Mouse (Mus musculus) MEL (cell line): ENCODE measurements around the gene Fgfr2. TPM values are rescaled to one million over a fixed set of nuclear protein-coding genes. Genes with fewer than 3 reads are reported as not detected.

ENCODE experiments used
- DNase-seq: peaks from one replicate; pipeline ENCODE4 v3.0.0; 2011; ENCODE audit warnings: low read depth, low spot score
- H3K27ac ChIP-seq: 2 replicates; pipeline ENCODE4 v1.5.1; 2012; ENCODE audit warnings: low read depth, mild to moderate bottlenecking, control low read depth, low read length, moderate library complexity; ENCODE audit not compliant: control insufficient read depth
- H3K27me3 ChIP-seq, 2 experiments: fragments of 150-350 bp in 1 of 2; sonication (generic) in 1 of 2; 2 replicates each; pipeline ENCODE4 v1.6.1; 2012; ENCODE audit warnings: low read length in 2 of 2, mild to moderate bottlenecking in 2 of 2, improper control_type of control experiment in 1 of 2, moderate library complexity in 1 of 2; ENCODE audit not compliant: insufficient read depth in 2 of 2, control insufficient read depth in 1 of 2
- H3K36me3 ChIP-seq, 2 experiments: 2 replicates each; pipeline ENCODE4 v1.6.1; 2012 to 2014; ENCODE audit warnings: low read length in 2 of 2, improper control_type of control experiment in 1 of 2, inconsistent platforms in 1 of 2, mild to moderate bottlenecking in 1 of 2; ENCODE audit not compliant: insufficient read depth in 2 of 2, control insufficient read depth in 1 of 2
- H3K4me1 ChIP-seq, 2 experiments: fragments of 150-350 bp in 1 of 2; sonication (generic) in 1 of 2; 2 replicates each; pipeline ENCODE4 v1.6.1; 2012; ENCODE audit warnings: low read length in 2 of 2, improper control_type of control experiment in 1 of 2, mild to moderate bottlenecking in 1 of 2; ENCODE audit not compliant: insufficient read depth in 2 of 2, control insufficient read depth in 1 of 2
- H3K4me3 ChIP-seq, 2 experiments: fragments of 150-350 bp in 1 of 2; sonication (generic) in 1 of 2; 2 replicates each; pipeline ENCODE4 v1.5.1; 2012; ENCODE audit warnings: low read depth in 2 of 2, low read length in 2 of 2, mild to moderate bottlenecking in 2 of 2, moderate library complexity in 2 of 2, control low read depth in 1 of 2, improper control_type of control experiment in 1 of 2; ENCODE audit not compliant: control insufficient read depth in 1 of 2, insufficient read depth in 1 of 2
- H3K79me2 ChIP-seq: 2 replicates; pipeline ENCODE4 v1.6.1; 2012; ENCODE audit warnings: mild to moderate bottlenecking, low read length, moderate library complexity; ENCODE audit not compliant: control insufficient read depth, poor library complexity, insufficient read depth
- H3K9ac ChIP-seq: 2 replicates; pipeline ENCODE4 v1.6.1; 2012; ENCODE audit warnings: low read depth, mild to moderate bottlenecking, control low read depth, low read length, moderate library complexity; ENCODE audit not compliant: control insufficient read depth, poor library complexity, severe bottlenecking
- H3K9me3 ChIP-seq: fragments of 150-350 bp; sonication (generic); replicated peaks from 2 replicates; pipeline ENCODE4 v1.6.1; 2012; ENCODE audit warnings: mild to moderate bottlenecking, low read length, improper control_type of control experiment, moderate library complexity; ENCODE audit not compliant: insufficient read depth
- BHLHE40 ChIP-seq: IDR thresholded peaks from 2 replicates; pipeline ENCODE4 v1.6.1; 2012; ENCODE audit warnings: low read depth, mild to moderate bottlenecking, inconsistent platforms, low read length, improper control_type of control experiment, borderline replicate concordance
- CHD1 ChIP-seq: IDR thresholded peaks from 2 replicates; pipeline ENCODE4 v1.6.1; 2012; ENCODE audit warnings: low read depth, mild to moderate bottlenecking, inconsistent platforms, low read length, improper control_type of control experiment
- CHD2 ChIP-seq: IDR thresholded peaks from 2 replicates; pipeline ENCODE4 v1.6.1; 2011; ENCODE audit warnings: low read length, improper control_type of control experiment
- CTCF ChIP-seq, 3 experiments: IDR thresholded peaks in 2 of 3; conservative IDR thresholded peaks in 1 of 3; 2 replicates each; pipeline ENCODE4 v1.5.1; 2011 to 2012; ENCODE audit warnings: low read length in 3 of 3, low read depth in 2 of 3, mild to moderate bottlenecking in 2 of 3, improper control_type of control experiment in 1 of 3, inconsistent platforms in 1 of 3, mixed read lengths in 1 of 3, moderate library complexity in 1 of 3; ENCODE audit not compliant: control insufficient read depth in 1 of 3, insufficient read depth in 1 of 3, poor library complexity in 1 of 3, severe bottlenecking in 1 of 3
- E2F4 ChIP-seq: IDR thresholded peaks from 2 replicates; pipeline ENCODE4 v1.6.1; 2011; ENCODE audit warnings: low read depth, low read length, improper control_type of control experiment, borderline replicate concordance
- ELF1 ChIP-seq: IDR thresholded peaks from 2 replicates; pipeline ENCODE4 v1.6.1; 2014; ENCODE audit warnings: low read depth, mild to moderate bottlenecking, inconsistent platforms, low read length, improper control_type of control experiment, moderate library complexity
- EP300 ChIP-seq, 2 experiments: IDR thresholded peaks; 2 replicates each; pipeline ENCODE4 v1.6.1; 2011; ENCODE audit warnings: improper control_type of control experiment in 2 of 2, low read length in 2 of 2, low read depth in 1 of 2, mild to moderate bottlenecking in 1 of 2
- ETS1 ChIP-seq: IDR thresholded peaks from 2 replicates; pipeline ENCODE4 v1.6.1; 2012; ENCODE audit warnings: low read depth, mild to moderate bottlenecking, inconsistent platforms, low read length, improper control_type of control experiment, moderate library complexity
- GABPA ChIP-seq: IDR thresholded peaks from 2 replicates; pipeline ENCODE4 v1.6.1; 2012; ENCODE audit warnings: low read depth, mild to moderate bottlenecking, inconsistent platforms, low read length, improper control_type of control experiment, moderate library complexity
- GATA1 ChIP-seq: IDR thresholded peaks from 2 replicates; pipeline ENCODE4 v1.6.1; 2011; ENCODE audit warnings: low read depth, low read length, improper control_type of control experiment
- HCFC1 ChIP-seq: IDR thresholded peaks from 2 replicates; pipeline ENCODE4 v1.6.1; 2012; ENCODE audit warnings: low read depth, mild to moderate bottlenecking, inconsistent platforms, low read length, improper control_type of control experiment, moderate library complexity
- KAT2A ChIP-seq: conservative IDR thresholded peaks from 2 replicates; pipeline ENCODE4 v1.6.1; 2012; ENCODE audit warnings: low read depth, low read length, improper control_type of control experiment, inconsistent platforms
- MAX ChIP-seq: IDR thresholded peaks from 2 replicates; pipeline ENCODE4 v1.6.1; 2011; ENCODE audit warnings: low read length, improper control_type of control experiment
- MAZ ChIP-seq: IDR thresholded peaks from 2 replicates; pipeline ENCODE4 v1.6.1; 2012; ENCODE audit warnings: low read depth, mild to moderate bottlenecking, inconsistent platforms, low read length, improper control_type of control experiment
- MEF2A ChIP-seq: IDR thresholded peaks from 2 replicates; pipeline ENCODE4 v1.6.1; 2014; ENCODE audit warnings: low read depth, mild to moderate bottlenecking, inconsistent platforms, low read length, improper control_type of control experiment; ENCODE audit not compliant: poor library complexity, insufficient replicate concordance, severe bottlenecking; ENCODE audit errors: extremely low read depth
- MYB ChIP-seq: IDR thresholded peaks from 2 replicates; pipeline ENCODE4 v1.6.1; 2011; ENCODE audit warnings: mild to moderate bottlenecking, low read depth, low read length, improper control_type of control experiment
- POLR2A ChIP-seq, 2 experiments: IDR thresholded peaks; 2 replicates each; pipeline ENCODE4 v1.6.1; 2011 to 2012; ENCODE audit warnings: low read length in 2 of 2, mild to moderate bottlenecking in 2 of 2, control low read depth in 1 of 2, improper control_type of control experiment in 1 of 2, low read depth in 1 of 2, moderate library complexity in 1 of 2; ENCODE audit not compliant: control insufficient read depth in 1 of 2, insufficient read depth in 1 of 2, poor library complexity in 1 of 2
- POLR2AphosphoS2 ChIP-seq: IDR thresholded peaks from 2 replicates; pipeline ENCODE4 v1.6.1; 2011; ENCODE audit warnings: low read length, improper control_type of control experiment
- SIN3A ChIP-seq: IDR thresholded peaks from 2 replicates; pipeline ENCODE4 v1.6.1; 2012; ENCODE audit warnings: low read length, improper control_type of control experiment, inconsistent platforms
- SMC3 ChIP-seq: IDR thresholded peaks from 2 replicates; pipeline ENCODE4 v1.6.1; 2011; ENCODE audit warnings: low read depth, low read length, improper control_type of control experiment
- TCF12 ChIP-seq: IDR thresholded peaks from 2 replicates; pipeline ENCODE4 v1.6.1; 2014; ENCODE audit warnings: low read depth, mild to moderate bottlenecking, inconsistent platforms, low read length, improper control_type of control experiment, moderate library complexity
- UBTF ChIP-seq: IDR thresholded peaks from 2 replicates; pipeline ENCODE4 v1.6.1; 2012; ENCODE audit warnings: low read depth, mild to moderate bottlenecking, inconsistent platforms, low read length, improper control_type of control experiment, moderate library complexity, borderline replicate concordance; ENCODE audit not compliant: insufficient read depth
- USF1 ChIP-seq: IDR thresholded peaks from 2 replicates; pipeline ENCODE4 v1.6.1; 2014; ENCODE audit warnings: low read depth, mild to moderate bottlenecking, inconsistent platforms, low read length, improper control_type of control experiment, moderate library complexity
- USF2 ChIP-seq, 2 experiments: IDR thresholded peaks; 2 replicates each; pipeline ENCODE4 v1.6.1; 2011 to 2012; ENCODE audit warnings: improper control_type of control experiment in 2 of 2, low read length in 2 of 2, borderline replicate concordance in 1 of 2, inconsistent platforms in 1 of 2, low read depth in 1 of 2, mild to moderate bottlenecking in 1 of 2; ENCODE audit not compliant: insufficient read depth in 1 of 2
- ZC3H11A ChIP-seq: IDR thresholded peaks from 2 replicates; pipeline ENCODE4 v1.6.1; 2012; ENCODE audit warnings: low read depth, mild to moderate bottlenecking, inconsistent platforms, low read length, improper control_type of control experiment
- ZKSCAN1 ChIP-seq: IDR thresholded peaks from 2 replicates; pipeline ENCODE4 v1.6.1; 2012; ENCODE audit warnings: low read depth, mild to moderate bottlenecking, inconsistent platforms, low read length, improper control_type of control experiment, moderate library complexity
- polyA plus RNA-seq, 2 experiments: library from polyadenylated mRNA; stranded (reverse) in 1 of 2; unstranded in 1 of 2; fragments of >175 nt in 1 of 2; fragments of >200 nt in 1 of 2; gene quantifications; 2 replicates each; pipeline versions ENCODE4 v1.2.1 to v1.2.4; 2012; ENCODE audit warnings: low replicate concordance in 2 of 2, low read depth in 1 of 2; ENCODE audit not compliant: insufficient read length in 2 of 2, insufficient read depth in 1 of 2, missing spikeins in 1 of 2
- total RNA-seq: library from RNA; depleted of rRNA; stranded (reverse); fragments of 300-350 nt; gene quantifications from 2 replicates; pipeline ENCODE4 v1.2.3, GENCODE M21; 2012

The Fgfr2 gene
- total and polyA plus RNA-seq, 3 experiments = not detected

GRCm38 (mm10) chr7:132596557-132597250 is 526.4 kb downstream of the Fgfr2 start:
- H3K4me1 ChIP-seq = peaks cover 28 to 43% of the 10 kb centered on the region in 2 experiments
- peaks cover 0 to 36% of the 10 kb centered on the region in 2 experiments; a peak in 2 of 4 replicates for H3K36me3 ChIP-seq
- peak; percentile 71 for DNase-seq
- 0 out of 2 replicates have a peak, but pooled peaks have one; percentile 39 for TF ChIP-seq CHD1
- TF ChIP-seq KAT2A = no peak
- TF ChIP-seq SMC3 = 0 out of 2 replicates have a peak, but pooled peaks have one; percentile 7
- TF ChIP-seq POLR2A (IDR thresholded peaks at IDR 0.05; ENCODE audit: control insufficient read depth in 1 of 2, insufficient read depth in 1 of 2, low read depth in 1 of 2, low read length in 2 of 2, poor library complexity in 1 of 2) = peak; percentile 23 to 38; a peak in 1 of 4 replicates
- no peak for TF ChIP-seq CHD2
- TF ChIP-seq POLR2AphosphoS2 = no peak
- 0 out of 2 replicates have a peak, but pooled peaks have one; percentile 47 for TF ChIP-seq MAZ
- 0 out of 2 replicates have a peak, but pooled peaks have one; percentile 20 for TF ChIP-seq UBTF
- TF ChIP-seq EP300 (IDR thresholded peaks at IDR 0.05; ENCODE audit: low read depth in 1 of 2, low read length in 2 of 2) = peak in 1 of 2 experiments; percentile 42; a peak in 2 of 4 replicates
- TF ChIP-seq MEF2A = no peak
- no peak for TF ChIP-seq MYB
- peak; percentile 13 to 48 (median 33); a peak in 4 of 6 replicates for TF ChIP-seq CTCF (IDR thresholded peaks at IDR 0.05 in 2 of 3, conservative IDR thresholded peaks at IDR 0.05 in 1 of 3; ENCODE audit: control insufficient read depth in 1 of 3, insufficient read depth in 1 of 3, low read depth in 2 of 3, low read length in 3 of 3, poor library complexity in 1 of 3, severe bottlenecking in 1 of 3)
- TF ChIP-seq USF2 (IDR thresholded peaks at IDR 0.05; ENCODE audit: borderline replicate concordance in 1 of 2, insufficient read depth in 1 of 2, low read depth in 1 of 2, low read length in 2 of 2) = no peak
- peak overlapping the region; percentile 77 for H3K9ac ChIP-seq
- no peaks in the 10 kb centered on the region for H3K9me3 ChIP-seq
- H3K27me3 ChIP-seq = peaks cover 0 to 2% of the 10 kb centered on the region in 2 experiments; a peak in 1 of 4 replicates
- H3K4me3 ChIP-seq = peak overlapping the region; percentile 73 to 81
- peak overlapping the region; percentile 93 for H3K27ac ChIP-seq
- peaks cover 4% of the 10 kb centered on the region for H3K79me2 ChIP-seq

- H3K9ac ChIP-seq = peak overlapping the region; percentile 77
- H3K9me3 ChIP-seq = no peaks in the 10 kb centered on the region
- peaks cover 28 to 43% of the 10 kb centered on the region in 2 experiments for H3K4me1 ChIP-seq
- peak overlapping the region; percentile 93 for H3K27ac ChIP-seq
- peaks cover 4% of the 10 kb centered on the region for H3K79me2 ChIP-seq
- H3K36me3 ChIP-seq = peaks cover 0 to 36% of the 10 kb centered on the region in 2 experiments; a peak in 2 of 4 replicates
- H3K4me3 ChIP-seq = peak overlapping the region; percentile 73 to 81
- peaks cover 0 to 2% of the 10 kb centered on the region in 2 experiments; a peak in 1 of 4 replicates for H3K27me3 ChIP-seq
- peak; percentile 89 for DNase-seq
- TF ChIP-seq TCF12 (peak; percentile 97), MYB (peak; percentile 98), GATA1 (peak; percentile 94), ETS1 (peak; percentile 96), BHLHE40 (peak; percentile 74), ELF1 (peak; percentile 46; the same call in 1 of the 2 replicates), HCFC1 (0 out of 2 replicates have a peak, but pooled peaks have one; percentile 20), POLR2AphosphoS2 (no peak; the same call in 1 of the 2 replicates), UBTF (no peak), MAX (0 out of 2 replicates have a peak, but pooled peaks have one; percentile 42), CTCF (IDR thresholded peaks at IDR 0.05 in 2 of 3, conservative IDR thresholded peaks at IDR 0.05 in 1 of 3; ENCODE audit: control insufficient read depth in 1 of 3, insufficient read depth in 1 of 3, low read depth in 2 of 3, low read length in 3 of 3, poor library complexity in 1 of 3, severe bottlenecking in 1 of 3) (no peak), POLR2A (IDR thresholded peaks at IDR 0.05; ENCODE audit: control insufficient read depth in 1 of 2, insufficient read depth in 1 of 2, low read depth in 1 of 2, low read length in 2 of 2, poor library complexity in 1 of 2) (no peak; a peak in 1 of 4 replicates), MEF2A (no peak), KAT2A (no peak), CHD2 (peak; percentile 75), SIN3A (peak; percentile 91), USF1 (no peak), E2F4 (no peak), ZC3H11A (no peak), GABPA (no peak), CHD1 (no peak), ZKSCAN1 (no peak)
Observed at GRCm38 (mm10) chr7:132595787-132596186, 527.4 kb downstream of the Fgfr2 start.
